Mouse (Mus musculus): ENCODE measurements at regions not wholly inside any gene's neighbourhood (a gene's known extent, or its start where the extent isn't known, plus 50 kb on each side); places are given as distances from the start of the nearest gene placed in this dataset.

DNA sequence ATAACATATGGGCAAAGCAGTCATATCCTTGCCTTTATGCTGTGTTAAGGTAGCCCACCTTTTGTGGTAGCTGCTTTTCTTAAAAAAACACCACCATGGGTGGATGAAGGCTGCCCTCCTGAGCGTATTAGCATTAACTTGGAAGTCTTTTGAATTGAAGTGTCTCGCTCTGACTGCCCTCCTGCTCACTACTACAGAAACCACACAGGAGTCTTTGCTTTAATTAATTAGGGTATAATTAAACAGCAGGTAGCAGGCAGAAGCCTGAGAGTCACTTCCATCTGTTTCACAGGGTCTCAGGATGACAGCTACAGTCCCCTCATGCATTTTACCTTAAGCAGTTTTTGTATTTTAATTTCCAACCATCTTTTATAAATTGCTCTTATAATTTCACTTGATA, 240.2 kb upstream of the Tacr3 start:
- intact Hi-C loops (cut with DNase I; ENCODE audit: low total_unique reads), result no loop called here
- DNase-seq, result no peak

DNA sequence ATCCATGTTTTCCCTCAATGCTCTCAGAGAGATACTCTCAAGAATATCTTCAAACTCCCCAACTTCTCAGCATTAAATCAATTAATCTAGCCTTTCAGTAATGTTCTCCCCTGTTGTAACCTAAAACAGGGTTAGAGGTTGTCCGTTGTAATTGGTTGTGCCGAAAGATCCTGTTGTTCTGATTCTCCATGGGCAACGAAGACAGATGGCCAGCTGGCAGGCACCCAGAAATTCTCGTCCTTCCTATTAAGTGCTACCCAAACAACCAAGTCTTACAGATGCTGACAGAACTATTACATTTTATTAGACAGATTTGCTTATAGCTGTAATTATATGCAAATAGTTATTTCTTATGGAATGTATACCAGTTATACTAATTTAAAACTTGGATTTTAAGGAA, 225.9 kb upstream of the Tacr3 start:
- intact Hi-C loops (cut with DNase I; ENCODE audit: low total_unique reads), result no loop called here
- DNase-seq, result no peak

DNA sequence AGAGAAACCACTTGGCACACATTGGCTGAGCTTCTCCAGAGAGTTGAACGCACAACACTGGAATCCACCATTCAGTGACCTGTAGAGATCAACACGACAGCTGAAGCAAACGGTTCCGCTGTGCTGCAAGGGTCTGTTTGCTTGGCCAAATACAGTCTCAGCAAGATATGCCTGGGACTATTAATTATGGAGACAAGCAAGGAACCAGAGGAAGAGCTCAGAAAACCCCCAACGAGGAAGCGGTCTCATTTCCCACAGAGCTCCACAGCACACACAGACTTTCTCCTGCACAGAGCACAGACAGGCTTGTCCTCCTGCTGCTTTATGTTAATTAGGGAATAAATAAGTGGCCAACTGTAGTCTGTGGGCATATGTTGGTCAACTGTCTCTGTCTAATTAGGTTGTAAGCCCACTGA, 223.4 kb upstream of the Tacr3 start:
- intact Hi-C loops (cut with DNase I; ENCODE audit: low total_unique reads), result no loop called here

DNA sequence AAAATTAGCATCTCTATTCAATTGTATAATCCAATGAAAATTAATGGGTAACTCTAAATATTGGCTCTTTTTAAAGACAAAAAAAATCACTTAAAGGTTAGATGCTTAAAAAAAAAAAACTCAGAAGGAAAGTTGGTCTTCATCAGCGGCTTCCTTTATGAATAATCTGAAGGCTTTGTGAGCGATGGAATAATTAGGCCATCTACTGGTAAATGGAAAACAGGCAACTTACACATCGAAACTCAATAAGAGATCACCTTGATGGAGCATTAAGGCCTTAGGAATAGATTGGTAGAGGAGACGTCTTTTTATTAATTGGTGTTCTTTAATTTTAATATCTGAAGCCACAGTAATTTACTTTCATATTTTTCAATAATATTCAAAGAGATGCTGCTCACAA, 218.6 kb upstream of the Tacr3 start:
- DNase-seq, result no peak
- intact Hi-C loops (cut with DNase I; ENCODE audit: low total_unique reads), result no loop called here

More for the DNA sequence above, 223.4 kb upstream of the Tacr3 start:
- DNase-seq, result no peak

DNA sequence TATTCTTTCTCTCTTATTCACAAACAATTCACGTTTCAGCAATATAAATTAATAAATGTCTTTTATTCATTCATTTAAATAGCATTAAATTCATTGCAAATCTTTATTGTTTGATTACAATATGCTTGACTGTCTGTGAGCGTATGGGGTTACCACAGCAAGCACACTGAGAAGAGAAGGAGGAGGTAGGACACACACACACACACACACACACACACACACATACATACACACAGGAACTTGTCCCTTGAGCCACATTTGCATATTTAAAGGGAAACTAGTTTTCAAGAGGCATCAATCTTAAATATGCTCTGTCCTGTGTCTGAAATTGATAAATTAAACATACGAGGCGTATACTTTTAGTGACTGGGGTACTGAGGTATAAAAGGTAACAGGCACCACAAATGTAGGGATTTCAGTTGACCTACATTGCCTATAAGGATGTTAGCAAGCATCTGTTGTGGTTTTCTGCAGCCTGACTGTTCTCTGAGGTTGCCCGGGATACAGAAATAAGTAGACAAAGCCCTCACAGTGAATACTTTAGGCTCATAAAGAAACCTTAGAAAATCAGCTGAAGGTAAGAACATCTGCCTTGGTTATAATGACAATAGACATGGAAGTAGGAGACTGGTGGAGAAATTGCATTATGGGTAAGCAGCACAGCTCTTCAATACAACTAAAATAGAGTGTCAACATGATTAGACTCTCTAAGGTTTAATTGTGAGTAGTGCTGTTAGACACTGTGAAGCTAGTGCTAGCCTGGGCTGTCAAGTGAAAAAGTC, 217.1 kb upstream of the Tacr3 start:
- no peak for DNase-seq
- intact Hi-C loops (cut with DNase I; ENCODE audit: low total_unique reads), result no loop called here

DNA sequence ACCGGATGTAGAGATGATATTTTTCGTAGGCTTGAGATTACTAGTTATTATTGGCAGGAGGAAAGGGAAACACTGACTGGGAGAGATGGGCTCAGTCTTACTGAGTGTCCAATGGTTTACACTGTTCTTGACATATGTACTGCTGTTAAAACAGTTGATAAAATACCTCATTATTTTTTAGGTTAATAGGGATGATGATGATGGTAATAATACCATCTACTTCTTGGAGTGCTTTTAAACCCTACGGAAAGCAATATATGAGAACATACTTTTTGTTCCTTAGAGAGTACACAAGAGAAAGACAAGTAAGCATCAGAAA, 216.6 kb upstream of the Tacr3 start:
- intact Hi-C loops (cut with DNase I; ENCODE audit: low total_unique reads), result no loop called here
- no peak for DNase-seq

DNA sequence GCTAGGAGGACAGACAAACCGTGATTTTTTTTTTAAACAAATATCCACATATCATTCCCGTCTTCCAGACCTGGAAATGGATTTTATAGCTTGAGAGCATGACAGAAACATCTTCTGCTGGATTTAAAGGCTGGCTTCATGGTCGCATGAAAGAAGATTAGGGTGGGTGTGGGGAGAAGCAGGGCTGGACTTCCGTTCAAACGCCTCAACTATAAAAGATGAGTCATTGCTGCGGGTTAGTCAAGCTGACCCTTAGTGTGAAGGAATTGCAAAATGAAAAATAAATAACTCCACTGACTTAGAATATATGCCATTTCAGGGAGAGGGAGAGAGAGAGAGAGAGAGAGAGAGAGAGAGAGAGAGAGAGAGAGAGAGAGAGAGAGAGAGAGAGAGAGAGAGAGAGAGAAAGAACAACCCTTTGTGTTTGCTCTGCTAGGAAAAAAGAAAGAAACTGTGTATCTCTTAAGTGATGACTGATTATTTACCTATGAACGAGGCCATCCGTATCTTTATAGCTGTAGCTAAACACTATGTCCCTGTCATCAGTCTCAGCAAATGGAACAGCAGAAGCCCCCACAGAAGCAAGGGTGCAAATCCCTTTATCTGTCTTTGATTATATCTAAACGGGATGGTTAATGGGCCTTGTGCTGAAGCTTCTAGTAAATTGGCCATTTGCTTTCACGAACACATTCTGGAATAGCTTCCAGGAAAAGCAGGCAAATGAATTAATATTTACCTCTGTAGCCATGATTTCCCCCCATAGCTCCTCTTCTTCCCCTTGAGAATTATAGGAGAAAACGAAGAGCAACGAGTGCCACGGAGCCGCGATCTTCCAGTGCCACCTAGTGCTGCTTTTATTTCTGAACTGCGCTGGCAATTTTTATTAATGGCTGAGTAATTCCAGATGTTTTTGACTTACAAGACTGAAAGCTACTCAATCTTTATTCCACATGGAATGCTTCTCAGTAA, 199.4 kb upstream of the Tacr3 start:
- intact Hi-C loops (cut with DNase I; ENCODE audit: low total_unique reads), result loop anchor here (5.0 kb wide), 1 partner anchor 752 kb away; no protein-coding TSS in a partner anchor
- DNase-seq, result peak; percentile 11

DNA sequence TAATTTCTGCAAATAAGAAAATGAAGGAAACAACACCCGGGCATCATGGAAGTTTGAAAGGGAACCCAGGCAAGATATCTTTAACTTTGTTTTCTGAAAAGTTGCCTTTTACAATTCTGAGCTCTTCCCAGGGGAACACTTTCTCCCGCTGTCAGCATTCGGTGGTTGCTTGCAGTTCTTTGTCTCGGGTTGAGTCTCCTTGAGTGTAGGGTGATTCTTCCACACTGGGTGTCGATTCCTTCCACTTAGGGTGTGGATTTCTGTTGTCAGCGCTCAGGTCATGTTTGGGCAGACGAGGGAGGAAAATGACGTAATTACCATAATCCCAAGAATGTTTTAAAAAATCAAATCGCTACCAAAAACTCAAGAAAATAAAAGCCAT, 198.7 kb upstream of the Tacr3 start:
- no peak for DNase-seq
- intact Hi-C loops (cut with DNase I; ENCODE audit: low total_unique reads), result no loop called here

DNA sequence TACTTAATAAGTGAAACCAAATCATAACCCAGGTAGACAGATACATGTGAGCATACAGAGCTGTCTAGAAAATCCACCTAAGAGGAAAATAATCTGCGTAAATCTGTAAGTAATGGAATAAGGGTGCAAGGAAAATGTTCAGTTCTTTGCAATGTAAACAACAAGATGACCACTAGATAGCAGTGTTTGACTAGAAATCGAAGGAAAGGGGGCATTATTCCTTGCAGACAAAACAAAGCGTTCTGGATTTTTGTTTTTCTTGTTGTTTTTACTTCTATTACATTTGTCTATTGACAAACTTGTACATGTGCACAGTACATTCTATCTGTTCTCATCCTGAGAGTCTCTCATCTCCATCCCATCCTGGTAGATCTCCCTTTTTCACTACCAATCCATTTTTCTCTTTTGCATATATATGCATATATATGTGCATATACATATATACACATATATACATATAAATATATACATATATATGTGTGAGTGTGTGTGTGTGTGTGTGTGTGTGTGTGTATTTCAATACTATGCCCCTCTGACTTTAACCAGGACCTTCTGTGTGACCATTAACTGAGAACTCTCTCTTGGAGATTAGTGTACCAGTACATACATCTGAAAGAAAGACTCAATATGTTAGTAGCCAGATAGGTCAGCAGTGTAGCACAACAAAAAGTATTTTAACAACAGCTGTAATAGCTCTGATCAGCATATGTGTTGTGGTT, 179.9 kb upstream of the Tacr3 start:
- no peak for DNase-seq
- intact Hi-C loops (cut with DNase I; ENCODE audit: low total_unique reads), result loop anchor here (10.0 kb wide), 1 partner anchor 556 kb away; no protein-coding TSS in a partner anchor

DNA sequence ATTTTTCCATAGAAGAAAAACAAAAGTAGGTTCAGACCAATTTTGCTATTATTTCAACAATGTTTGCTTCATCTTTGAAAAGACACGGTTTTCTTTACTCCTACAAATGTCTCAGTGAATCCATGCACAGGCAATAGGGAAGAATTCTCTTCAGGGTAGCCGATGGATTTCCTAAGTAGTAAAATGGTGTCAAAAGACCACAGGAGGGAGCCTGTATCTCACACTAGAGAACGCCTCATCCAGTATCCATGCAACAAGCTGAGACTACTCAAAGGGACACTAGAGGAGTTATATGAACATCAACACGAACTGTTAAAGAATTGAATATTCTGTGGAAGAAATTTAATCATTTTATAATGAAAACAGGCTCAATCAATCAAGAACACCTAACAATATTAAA, 174.8 kb upstream of the Tacr3 start:
- DNase-seq, result no peak
- intact Hi-C loops (cut with DNase I; ENCODE audit: low total_unique reads), result no loop called here

DNA sequence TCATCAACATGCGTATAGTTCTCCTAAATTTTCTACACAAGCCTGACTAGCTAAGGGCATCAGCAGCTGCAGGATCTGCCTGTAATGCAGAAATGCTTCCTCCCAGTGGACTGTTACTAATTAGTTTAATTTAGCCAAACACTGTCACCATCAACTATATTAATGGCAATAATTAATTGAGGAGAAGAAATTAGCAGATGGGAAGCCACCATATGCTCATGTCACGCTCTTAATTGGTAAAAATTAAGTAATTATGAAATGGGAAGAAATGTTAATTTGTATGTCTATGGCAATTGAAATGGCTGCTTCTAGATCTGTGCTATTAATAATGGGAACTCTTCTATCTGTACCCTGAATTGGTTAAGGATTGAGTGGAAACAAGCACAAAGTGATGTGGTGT, 133.9 kb upstream of the Tacr3 start:
- DNase-seq, result no peak
- intact Hi-C loops (cut with DNase I; ENCODE audit: low total_unique reads), result no loop called here

DNA sequence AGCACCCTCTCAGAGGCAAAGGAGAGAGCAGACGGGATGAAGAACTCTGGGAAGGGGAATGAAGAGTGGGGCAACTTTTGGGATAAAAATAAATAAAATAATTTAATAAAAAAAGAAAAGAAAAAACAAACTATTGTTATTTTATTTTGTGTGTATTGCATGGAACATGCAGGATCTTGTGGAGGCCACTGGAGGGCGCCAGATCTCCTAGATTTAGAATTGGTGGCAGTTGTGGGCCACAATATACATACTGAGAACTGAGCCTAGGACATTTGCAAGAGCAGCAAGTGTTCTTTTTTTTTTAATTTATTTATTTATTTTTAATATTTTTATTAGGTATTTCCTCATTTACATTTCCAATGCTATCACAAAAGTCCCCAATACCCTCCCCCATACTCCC, 110.2 kb upstream of the Tacr3 start:
- intact Hi-C loops (cut with DNase I; ENCODE audit: low total_unique reads), result no loop called here
- no peak for DNase-seq

DNA sequence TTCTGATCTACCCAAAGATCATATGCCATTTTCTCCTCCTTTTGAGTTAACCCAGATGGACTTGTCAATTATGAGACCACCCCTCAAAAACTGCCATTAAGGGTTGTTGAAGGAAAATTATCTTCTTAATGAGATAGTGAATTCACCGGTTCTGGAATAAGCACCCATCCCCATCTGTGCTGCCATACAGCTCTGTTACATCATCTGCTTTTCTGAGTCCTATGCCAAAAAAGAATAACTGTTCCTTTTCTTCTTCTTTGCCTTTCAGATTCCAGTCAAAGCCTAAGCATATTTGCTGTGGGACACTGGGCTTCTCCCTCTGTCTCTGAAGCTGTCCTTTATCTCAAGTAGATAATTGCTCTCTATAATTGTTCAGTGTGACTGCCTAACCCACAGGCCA, 93.1 kb upstream of the Tacr3 start:
- intact Hi-C loops (cut with DNase I; ENCODE audit: low total_unique reads), result no loop called here

DNA sequence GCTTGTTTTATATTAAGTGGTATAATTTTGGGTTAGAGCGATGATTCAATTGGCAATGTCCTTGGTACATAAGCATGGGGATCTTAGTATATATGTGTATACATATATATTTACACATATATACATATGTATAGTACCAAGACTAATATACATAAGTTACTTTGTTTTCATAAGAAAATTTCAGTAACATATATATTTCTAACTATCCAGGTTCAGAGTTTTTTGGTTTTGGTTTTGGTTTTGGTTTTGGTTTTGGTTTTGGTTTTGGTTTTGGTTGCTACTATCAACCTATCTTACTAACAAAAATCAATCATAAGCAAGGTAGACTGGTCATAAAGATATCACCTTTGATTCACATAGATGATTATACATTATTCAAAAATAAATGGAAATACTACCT, 67.7 kb upstream of the Tacr3 start:
- no peak for DNase-seq
- intact Hi-C loops (cut with DNase I; ENCODE audit: low total_unique reads), result no loop called here

More for the DNA sequence above, 93.1 kb upstream of the Tacr3 start:
- DNase-seq, result no peak

DNA sequence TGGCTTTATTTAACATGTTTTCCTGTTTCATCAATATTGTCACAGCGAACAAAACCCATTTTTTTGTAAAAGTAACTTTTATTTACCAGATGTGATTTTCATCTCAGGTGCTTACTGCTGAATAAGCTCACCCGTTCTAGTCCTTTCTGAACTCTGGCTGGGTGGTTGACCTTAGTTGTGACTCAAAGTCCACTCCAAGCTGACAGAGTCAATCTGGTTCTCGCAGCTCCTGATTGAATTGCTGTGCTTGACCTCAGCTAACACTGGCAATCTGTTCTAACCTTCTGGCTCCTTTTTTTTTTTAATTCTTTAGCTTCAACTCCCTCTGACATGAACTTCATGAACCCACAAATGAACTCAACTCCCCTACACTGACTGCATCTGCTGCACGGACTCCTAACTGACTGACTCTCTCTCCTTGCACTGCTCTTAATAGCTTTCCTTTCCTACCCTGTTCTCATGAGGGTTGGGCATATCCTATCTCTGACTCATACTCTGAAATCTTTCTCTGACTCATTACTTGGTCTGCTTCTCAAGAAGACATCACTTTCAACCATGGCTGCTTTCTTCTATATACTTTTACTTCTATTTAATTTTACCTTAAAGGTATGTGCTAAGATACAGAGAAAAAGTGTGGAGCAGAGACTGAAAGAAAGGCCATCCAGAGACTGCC, 65.4 kb upstream of the Tacr3 start:
- no peak for DNase-seq
- intact Hi-C loops (cut with DNase I; ENCODE audit: low total_unique reads), result no loop called here
